Mouse (Mus musculus): ENCODE results near the gene Ptprt.

Gene Ptprt

DNA sequence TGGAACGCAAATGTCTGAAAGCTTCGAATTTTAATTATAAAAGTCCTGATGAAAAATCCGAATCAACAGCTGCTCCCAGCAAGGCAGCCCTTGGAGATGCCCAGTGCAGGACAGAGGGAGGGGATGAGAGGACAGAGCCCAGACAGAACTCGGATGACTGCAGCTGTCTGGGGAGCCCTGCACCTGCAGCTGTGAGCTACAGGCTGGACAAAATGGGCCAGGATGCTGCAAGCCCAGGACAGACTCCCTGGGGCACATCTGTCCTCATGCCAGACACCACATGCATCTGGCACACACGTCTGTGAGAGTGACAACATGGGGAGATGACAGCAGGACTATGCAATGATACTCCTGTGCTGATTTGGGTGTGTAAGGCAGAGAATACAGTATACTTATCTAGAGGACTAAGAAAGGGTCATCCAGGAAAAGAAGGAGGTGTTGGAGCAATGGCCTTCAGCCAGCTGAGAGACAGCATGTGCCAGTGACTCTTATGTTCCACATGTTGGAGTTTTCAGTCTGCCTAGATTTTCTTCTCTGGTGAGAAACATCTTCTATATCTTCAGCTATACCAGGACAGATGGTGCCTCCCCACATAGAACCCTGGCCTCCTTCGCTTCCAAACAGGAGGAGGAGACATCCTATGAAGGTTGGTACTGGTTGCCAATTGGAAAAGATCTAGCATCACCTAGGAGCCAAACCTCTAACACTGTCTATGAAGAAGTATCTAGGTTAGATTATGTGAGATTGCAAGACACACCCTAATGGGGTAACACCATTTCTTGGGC is 259.4 kb downstream of the Ptprt start:
- DNase-seq, result no peak

DNA sequence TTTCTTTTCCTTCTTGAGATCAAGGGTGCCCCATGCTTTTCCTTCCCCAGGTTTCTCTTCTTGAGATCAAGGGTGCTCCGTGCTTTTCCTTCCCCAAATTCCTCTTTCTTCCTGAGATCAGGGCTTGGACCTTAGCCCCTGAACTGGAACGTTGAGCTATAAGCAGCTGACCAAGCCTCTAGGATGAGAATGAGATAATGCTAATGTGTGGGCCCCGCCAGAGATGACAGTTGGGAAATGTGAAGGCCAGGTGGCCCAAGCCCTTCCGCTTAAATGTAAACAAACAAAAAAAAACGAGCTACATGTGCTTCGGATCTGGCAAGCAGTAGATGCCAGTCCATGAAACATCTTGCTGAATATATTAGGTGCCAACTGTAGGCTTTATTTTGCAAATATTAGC is 266.3 kb downstream of the Ptprt start:
- no peak for DNase-seq

DNA sequence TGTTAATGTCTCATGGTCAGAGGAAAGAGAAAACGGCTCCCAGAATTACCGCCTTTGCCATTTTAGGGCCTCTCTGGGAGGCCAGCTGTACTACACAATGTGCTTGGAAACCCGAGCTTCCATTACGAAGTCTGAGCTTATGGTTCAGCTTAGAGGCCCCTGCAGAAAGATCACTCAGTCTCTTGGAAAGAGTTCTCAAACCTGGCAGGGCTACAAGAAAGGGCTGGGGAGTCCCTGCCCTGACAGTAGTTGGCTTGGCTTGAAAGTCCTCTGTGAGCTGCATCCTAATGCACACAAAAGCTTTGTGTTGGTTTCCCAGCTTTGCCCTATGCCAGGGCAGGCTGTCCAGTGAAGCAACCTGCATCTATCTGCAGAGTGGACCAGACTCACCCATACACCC is 269.1 kb downstream of the Ptprt start:
- no peak for DNase-seq

DNA sequence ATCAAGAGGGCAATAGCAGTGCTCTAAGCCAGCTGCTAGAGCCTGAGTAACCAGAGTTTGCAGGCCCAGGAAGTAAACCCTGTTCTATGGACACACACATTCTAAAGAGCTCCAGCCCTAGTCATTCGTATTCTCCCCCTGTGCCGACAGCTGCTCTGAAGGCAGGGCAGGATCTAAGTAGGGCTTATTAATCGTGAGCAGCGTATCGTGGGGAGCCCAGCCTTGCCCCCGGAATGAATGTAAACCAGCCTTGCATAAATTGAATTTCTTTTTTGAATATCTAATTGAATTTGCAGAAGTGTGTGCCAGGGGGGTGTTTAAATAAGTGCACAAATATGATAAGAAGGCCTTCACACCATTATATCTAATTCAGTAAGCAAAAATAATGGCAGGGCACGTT is 283.6 kb downstream of the Ptprt start:
- DNase-seq, result no peak

DNA sequence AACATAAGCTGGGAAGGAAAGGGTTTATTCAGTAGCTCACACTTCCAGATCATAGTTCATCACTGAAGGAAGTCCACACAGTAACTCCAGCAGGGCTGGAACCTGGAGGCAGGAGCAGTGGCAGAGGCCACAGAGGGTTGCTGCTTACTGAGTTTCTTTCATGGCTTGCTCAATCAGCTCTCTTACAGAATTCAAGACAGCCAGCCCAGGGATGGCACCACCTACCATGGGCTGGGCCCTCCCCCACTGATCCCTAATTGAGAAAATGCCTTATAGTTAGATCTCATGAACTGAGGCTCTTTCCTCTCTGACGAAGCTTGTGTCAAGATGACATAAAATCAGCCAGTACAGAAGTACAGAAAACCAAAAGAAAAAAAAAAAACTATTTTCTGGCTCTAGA is 311.9 kb downstream of the Ptprt start:
- DNase-seq, result no peak

DNA sequence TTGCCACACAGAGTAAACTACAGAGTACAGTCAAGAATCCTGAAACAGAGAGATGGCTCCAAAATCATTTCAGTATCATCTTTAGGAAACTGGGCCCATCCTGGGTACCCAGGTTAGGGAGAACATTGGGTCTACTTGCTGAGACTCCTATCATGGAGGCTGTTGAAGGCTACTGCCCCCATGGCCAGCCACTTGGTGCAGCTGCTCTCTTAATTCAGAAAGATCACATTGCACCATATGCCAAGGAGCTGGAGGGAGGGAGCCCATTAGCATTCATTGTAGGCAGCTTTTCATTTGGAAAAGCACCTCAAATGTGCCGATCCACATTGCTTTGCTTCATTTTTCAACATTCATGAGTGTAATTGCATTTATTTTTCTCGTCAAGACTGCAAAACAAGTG is 319.1 kb downstream of the Ptprt start:
- DNase-seq, result no peak

DNA sequence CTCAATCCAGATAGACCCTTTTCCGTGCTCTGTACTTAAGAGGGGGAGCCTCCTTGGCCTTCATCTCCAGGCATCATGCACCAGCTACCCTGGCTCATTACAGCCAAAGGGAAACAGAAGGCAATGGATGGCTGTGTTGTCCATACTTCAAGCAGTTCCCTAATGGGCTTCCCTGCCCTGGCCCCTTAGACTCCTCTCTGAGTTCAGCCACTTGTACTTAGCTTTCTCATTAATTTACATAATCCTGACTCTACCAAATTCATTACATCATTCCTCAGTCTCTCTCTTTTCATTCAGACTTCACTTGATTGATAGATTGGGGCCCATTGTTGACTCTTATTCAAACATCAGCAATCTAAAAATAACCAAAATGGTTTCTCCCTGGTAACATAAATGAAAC is 320.7 kb downstream of the Ptprt start:
- no peak for DNase-seq

DNA sequence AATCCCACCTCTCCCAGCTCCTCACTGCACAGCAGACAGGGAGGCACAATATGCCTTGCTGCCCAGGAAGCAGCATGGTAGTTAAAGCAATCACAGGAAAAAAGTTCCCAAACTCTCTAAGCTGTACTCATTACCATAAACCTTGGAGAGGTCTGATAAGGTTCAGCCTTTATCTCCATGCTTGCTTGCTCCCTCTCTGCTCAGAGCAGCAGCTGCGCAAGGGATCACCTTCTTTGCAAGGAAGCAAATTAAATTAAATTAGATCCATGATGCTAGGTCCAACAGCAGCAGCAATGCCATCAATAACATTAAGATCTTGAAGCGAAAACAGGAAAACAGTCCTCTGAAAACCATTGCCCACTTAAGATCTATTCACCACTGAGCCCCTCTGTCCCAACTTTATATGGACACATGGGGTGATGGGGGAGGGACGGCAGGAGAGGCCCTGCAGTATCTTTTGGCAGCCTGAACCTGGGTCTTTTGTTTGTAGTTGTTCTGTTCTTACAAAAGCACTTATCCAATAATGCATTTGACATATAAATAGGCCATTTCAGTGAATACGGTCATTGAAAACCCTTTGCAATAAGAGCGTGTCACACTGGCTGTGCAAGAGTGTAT is 328.8 kb downstream of the Ptprt start:
- DNase-seq, result no peak

DNA sequence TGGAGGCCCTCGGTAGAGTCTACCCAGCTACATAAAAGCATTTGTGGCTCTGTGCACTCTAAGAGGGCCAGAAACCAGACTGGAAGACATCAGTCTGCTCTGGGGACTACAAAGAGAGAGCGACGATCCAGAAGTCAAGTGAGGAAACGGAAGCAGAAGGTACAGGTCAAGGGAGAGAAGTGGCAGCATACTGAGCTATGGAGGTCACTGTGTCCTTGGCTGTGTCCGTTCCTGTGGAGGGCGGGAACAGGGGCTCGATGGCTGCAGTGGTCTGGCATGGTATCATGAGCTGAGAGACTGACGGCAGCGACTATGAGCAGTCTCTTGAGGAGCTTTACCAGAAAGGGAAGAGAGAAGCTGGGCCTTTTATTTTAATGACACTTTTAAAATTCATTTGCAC is 331.5 kb downstream of the Ptprt start:
- DNase-seq, result no peak

DNA sequence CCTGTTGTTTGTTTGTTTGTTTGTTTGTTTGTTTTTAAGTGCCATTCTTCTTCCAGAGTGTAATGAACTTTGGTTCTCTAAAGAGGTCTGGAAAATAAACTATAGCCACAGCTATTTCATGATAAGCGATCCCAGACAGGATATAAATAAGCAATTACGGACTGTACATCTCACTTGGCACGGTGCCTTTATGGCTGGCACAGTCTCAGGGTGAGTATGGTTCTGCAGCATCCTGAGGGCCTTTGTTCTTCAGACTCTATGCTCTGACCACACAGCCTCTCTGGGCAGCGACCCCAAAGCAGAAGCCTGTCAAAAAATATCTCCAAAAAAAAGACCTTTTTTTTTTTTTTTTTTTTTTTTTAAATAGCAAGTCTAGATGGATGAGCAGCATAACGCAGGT is 338.5 kb downstream of the Ptprt start:
- no peak for DNase-seq

DNA sequence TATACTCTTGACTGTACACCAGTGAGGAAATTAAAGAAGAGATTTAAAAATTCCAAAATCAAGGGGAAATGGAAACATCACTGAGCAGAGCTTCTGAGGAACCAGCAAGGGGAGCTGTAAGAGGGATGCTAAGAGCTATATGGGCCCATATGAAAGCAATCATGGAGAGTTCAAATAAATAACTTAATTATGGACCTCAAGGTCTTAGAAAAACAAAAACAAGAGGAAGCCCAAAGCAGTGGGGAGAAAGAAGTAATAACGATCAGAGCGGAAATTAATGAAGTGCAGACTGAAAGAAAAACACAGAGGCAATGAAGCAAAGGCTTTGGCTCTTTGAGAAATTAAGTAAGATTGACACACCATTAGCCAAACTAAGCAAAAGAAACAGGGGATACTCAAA is 353.0 kb downstream of the Ptprt start:
- DNase-seq, result no peak

DNA sequence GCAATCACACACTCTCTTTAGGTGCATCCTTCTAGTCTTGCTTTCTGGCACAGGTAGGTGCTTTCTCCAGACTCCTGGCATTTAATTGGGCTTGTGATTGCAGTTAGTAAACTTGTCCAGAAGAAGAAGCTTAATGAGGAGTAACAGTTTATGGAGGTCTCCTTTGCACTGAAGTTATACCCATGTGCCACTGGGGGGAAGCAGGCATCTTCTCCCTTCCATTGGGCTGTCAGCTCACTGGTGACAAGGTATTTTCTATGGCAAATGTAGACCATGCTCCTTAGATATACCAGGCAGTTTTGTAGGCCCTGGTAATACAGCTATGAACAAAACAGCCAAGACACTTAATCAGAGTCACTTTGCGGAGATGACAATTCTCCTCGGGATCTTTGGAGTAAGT is 366.9 kb downstream of the Ptprt start:
- no peak for DNase-seq

DNA sequence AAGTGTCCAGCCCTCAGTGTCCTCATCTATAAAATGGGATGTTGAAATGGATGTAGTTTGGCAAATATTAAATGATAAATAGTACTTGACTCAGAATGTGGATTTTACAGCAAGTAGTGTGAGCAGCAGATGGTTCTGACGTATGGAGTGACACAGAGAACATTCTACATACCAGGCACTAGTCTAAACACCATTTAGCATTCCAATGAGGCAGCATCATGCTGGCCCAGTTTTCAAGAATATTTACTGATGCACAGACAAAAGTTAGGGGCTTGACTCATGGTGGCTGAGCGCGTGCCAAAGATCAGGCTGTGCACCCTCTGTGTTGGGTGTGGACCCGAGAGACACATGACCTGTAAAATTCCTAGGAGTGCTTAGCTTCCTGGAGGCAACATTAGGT is 378.3 kb downstream of the Ptprt start:
- no peak for DNase-seq

DNA sequence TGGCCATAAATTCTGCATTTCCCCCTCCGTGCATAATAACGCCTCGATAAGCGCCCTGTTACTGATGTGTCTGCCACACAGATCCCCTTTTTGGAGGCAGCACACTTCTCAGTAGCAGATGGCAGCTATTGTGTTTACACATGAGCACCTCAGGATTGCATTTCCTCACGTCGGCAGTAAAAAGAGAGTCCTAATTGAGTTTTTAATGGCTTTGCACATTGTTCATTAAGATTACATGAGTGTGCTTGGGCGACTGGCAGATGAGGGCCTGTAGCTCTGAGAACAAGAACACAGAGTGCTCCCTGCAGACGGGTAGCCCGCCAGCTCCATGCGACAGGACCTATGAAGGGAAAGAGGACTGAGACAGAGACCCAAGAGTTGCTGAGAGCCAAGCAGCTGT is 378.8 kb downstream of the Ptprt start:
- DNase-seq, result no peak

DNA sequence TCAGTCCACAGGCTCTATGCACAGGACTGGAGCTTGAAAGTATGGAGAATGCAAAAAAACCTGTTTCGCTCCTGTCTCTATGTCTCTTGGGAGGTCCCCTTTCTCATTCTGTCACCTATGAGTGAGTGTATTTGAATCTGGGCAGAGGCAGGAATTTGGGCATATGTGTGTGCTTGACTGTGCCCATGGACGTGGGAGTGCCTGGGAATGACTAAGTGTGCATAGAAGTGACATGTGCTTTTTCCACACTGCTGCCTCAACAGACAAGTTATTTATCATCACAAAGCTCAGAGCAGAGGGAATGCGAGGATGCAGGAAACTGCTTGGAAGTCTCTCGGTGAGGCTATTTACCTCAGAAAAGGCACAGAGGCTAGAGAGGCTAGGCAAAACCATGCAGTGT is 387.1 kb downstream of the Ptprt start:
- no peak for DNase-seq

DNA sequence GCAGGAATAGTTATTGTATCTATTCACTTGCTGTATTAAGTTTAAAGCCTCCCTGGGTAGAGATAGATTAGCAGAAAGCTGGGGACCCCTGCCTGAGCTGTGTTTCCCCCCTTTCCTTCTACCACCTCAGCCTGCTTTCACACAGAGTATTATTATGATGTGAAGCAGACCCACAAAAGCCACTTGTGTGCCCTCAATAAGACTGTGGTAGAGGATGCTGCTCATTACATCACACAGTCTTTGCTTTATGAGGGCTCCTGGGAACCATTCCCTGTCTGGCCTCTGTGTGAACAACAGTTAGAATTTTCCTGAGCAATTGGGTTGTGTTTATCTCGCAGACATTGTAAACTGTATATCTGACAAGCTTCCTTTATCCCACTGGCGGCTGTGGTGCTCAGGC is 409.7 kb downstream of the Ptprt start:
- DNase-seq, result no peak

DNA sequence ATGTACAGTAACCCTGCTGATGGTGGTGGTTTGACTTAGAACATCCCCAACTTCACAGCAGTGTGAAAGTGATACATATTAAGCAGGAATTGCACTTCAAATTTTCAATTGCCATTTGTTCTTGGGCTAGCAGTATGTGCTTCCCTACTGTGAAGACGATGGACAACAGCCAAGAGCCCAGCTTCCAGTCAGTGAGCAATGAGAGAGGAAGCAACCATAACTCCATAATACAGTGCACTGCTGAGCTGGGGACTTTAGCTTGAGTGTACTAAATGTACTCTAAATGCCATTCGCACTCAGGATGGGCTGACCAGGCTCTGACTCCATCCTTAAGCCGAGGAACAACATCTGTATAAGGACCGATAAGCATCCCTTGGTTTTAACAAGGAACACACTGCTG is 412.7 kb downstream of the Ptprt start:
- DNase-seq, result no peak

DNA sequence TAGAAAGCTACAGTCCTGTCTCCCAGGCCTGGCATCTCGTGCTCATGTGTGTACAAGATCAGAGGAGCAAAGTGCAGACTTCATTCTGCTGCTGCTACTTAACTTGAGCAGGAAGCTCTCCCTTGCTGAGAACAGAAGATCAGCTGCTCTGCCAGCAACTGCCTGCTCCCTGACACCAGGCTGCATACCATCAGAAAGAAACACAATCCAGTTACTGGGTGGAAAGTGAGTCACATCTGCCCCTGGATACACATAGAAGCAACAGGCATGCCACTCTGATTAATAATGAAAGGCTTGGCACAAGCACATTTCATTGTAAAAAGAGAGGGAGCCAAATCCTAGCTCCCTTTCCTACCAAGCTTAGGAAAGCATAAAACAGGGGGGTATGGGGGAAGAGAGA is 438.5 kb downstream of the Ptprt start:
- DNase-seq, result no peak

DNA sequence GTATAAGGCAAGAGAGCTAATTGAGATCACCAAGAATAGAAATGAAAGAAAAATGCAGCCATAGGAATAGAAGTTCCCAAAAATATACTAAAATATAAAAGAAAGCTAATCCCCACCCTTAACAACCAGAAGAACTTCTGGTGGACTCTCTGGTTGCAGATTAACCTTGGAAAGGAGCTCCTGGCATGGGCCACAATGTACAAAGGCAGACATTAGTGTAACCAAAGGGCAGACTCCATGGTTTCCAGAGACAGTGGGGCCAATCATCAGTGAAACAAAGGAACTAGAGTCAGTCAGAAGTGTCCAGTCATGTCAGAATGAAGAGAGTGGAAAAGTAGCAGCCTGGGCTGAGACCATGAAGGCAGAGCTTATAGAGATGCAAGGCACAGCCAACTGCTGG is 440.4 kb downstream of the Ptprt start:
- no peak for DNase-seq

DNA sequence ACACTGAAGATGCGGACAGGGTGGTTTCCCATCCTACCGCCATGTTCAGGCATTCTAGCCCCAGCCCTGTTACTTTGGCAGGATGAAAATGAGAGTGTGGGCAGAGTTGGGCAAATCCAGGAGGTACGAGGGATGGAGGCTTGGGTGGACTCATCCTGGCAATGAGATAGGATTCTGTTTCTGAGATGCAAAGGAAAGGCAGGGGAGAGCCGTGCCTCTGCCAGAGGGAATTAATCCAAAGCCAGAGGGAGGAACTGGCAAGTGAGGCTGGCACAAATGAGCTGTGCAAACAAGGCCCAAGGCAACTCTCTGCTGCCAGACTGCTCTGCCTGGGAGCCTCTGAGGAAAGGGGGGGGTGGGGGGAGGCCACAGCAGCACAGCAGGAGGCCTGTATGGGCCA is 441.4 kb downstream of the Ptprt start:
- DNase-seq, result no peak

DNA sequence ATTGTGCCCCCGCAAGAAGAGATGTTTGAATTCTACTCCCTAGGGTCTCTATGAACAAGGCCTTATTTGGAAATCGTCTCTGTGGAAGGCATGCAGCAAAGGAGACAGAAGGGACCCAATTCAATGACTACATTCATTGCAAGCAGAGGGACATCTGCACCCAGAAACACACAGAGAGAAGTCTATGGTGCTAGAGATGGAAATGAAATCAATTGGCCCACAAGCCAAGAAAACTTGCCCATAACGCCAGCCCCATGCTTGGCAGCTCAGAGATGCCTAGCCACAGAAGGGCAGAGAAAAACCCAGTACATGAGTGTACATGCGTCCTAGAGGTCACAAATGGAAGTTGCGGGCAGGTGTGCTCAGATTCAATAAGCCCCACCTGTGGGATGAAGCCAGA is 443.1 kb downstream of the Ptprt start:
- no peak for DNase-seq

DNA sequence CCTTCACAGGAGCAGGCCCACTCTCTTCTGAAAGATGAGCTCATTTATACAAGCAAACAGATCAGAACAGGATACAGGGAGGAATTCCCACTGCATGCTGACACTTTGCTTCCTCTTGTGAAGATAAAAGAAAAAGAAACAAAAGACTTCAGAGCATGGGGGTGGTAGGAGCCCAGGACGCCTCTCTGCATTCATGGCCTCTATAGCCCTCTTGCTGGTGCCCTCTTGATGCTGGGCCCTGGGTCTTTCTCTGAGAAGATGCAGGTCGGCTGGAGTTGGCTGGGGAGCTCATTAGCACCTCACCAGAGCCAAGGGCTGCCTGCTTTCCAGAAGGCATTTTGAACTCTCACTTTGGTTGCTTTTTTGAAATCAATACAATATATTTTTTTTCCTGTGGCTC is 448.6 kb downstream of the Ptprt start:
- DNase-seq, result no peak

DNA sequence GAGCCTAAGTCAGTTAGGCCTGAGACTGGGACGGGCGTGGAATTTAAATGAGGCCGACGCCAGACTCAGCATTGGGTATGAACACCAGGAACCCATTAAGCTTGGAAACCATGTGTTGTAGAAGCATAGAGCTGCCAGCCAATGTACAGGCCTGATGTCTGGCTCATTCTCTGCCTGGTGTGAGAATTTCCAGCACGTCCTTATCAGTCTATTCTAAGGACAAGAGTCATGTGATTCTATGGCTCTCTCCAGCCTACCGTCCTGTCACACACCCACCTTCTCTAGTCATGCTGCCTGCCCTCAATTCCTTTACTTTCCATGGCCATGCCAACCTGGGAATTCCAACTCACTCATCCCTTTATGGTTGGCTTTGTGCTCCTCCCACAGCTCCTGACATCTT is 450.4 kb downstream of the Ptprt start:
- DNase-seq, result no peak

DNA sequence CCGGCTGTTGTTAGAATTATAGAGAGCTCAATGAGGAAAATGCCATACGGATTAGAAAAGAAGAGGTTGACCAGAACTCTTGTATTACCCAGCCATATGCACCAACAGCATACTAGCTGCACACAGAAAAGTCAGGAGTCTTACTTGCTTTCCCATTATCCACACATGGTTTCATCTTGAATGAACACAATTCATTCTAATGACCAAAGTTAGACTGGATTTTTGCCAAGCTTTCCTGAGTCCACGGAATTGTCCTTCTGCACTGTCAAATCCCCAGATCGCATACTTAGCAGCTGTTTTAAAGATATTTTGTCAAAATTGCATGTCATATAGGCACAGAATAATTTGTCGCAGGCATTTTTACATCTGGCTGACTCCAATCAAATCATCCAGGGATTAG is 463.6 kb downstream of the Ptprt start:
- DNase-seq, result no peak

All from lung, adult 18-20 months (tissue).